Mouse (Mus musculus) MEL (cell line): ENCODE measurements around the gene Nell1.

Experiments
- EP300 ChIP-seq, 2 experiments: IDR thresholded peaks; 2 replicates each; pipeline ENCODE4 v1.6.1; 2011; ENCODE audit warnings: improper control_type of control experiment in 2 of 2, low read length in 2 of 2, low read depth in 1 of 2, mild to moderate bottlenecking in 1 of 2
- HCFC1 ChIP-seq: IDR thresholded peaks from 2 replicates; pipeline ENCODE4 v1.6.1; 2012; ENCODE audit warnings: low read depth, mild to moderate bottlenecking, inconsistent platforms, low read length, improper control_type of control experiment, moderate library complexity
- USF1 ChIP-seq: IDR thresholded peaks from 2 replicates; pipeline ENCODE4 v1.6.1; 2014; ENCODE audit warnings: low read depth, mild to moderate bottlenecking, inconsistent platforms, low read length, improper control_type of control experiment, moderate library complexity

DNA sequence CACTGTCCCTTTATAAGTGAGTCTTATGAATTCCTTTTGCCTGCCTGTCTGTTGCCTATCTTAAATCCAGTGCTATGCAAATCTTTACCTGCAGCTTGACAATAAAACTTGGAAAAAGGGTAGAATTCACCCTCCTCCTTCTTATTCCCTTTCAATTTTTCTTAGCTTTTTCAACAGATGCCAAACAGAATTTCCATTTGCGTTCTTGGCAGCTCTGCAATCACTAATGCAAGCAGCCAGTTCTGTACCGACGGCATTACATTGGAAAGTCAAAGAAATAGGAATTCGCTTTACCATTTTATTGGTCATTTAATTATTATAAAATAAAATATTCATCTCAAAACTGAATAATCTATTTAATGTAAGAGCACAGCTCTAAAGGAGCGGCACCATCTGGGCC, 781.7 kb downstream of the Nell1 start:
- TF ChIP-seq USF1 (no peak), EP300 (IDR thresholded peaks at IDR 0.05; ENCODE audit: low read depth in 1 of 2, low read length in 2 of 2) (no peak), HCFC1 (no peak)
